Mouse (Mus musculus) C2C12 (cell line): ENCODE measurements around the gene Ercc2.

Source experiments
- CTCF ChIP-seq: IDR thresholded peaks from one replicate; pipeline ENCODE4 v1.5.1; 2011; ENCODE audit not compliant: control insufficient read depth, insufficient read depth, insufficient read length
- MAX ChIP-seq: IDR thresholded peaks from one replicate; pipeline ENCODE4 v1.6.1; 2011; ENCODE audit warnings: mild to moderate bottlenecking, control low read depth
- MYOD1 ChIP-seq: IDR thresholded peaks from one replicate; pipeline ENCODE4 v1.6.1; 2011; ENCODE audit warnings: low read depth; ENCODE audit not compliant: control insufficient read depth, insufficient read length

DNA sequence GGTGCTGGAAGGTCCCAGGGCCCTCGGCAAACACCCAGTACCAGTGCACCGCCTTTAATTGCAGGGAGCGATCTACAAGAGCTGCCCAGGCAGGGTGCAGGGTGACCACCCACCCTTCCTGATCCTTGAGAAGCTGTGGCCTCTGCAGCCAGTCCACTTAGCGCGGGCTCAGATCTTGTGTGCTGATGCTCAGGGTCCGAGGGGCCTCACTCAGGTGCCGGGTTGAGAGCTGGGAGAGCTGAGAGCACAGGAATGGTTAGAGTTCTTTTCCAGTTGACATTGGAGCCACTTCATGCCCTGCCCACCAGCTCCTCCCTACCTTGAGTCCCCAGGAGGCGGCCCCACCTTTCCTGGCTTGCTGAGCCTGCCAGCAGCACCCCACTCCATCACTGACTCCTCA, 12.7 kb downstream of the Ercc2 start:
- TF ChIP-seq CTCF: no peak
- TF ChIP-seq MAX: no peak
- no peak for TF ChIP-seq MYOD1
